Mouse (Mus musculus) brain, embryonic 14.5 days (tissue): ENCODE measurements around the gene Ltbp1.

ENCODE experiments used
- CTCF ChIP-seq: fragments of 200-500 bp; IDR thresholded peaks from 2 replicates; pipeline ENCODE4 v1.5.1; 2012; ENCODE audit warnings: inconsistent platforms, mild to moderate bottlenecking, moderate library complexity, borderline replicate concordance; ENCODE audit not compliant: insufficient read depth, insufficient read length; ENCODE audit errors: extremely low read depth
- POLR2A ChIP-seq: fragments of 200-500 bp; IDR thresholded peaks from 2 replicates; pipeline ENCODE4 v1.6.1; 2012; ENCODE audit warnings: mild to moderate bottlenecking, inconsistent platforms, borderline replicate concordance; ENCODE audit not compliant: poor library complexity, insufficient read depth, insufficient read length, severe bottlenecking; ENCODE audit errors: extremely low read depth

GRCm38 (mm10) chr17:75235781-75236180 lies 230.4 kb downstream of the Ltbp1 start:
- no peak for TF ChIP-seq CTCF
- no peak for TF ChIP-seq POLR2A
